Mouse (Mus musculus): ENCODE results near the gene Amigo2. TPM values are rescaled to one million over a fixed set of nuclear protein-coding genes. Genes with fewer than 3 reads are reported as not detected.
"Not testable (repeated sequence)": the region's sequence is repeated elsewhere in the genome, so short reads cannot be mapped to it uniquely, and the experiment has no call there.

The Amigo2 gene
- total RNA-seq, 2 experiments from 2014 or later, result 0.97 to 1.8 TPM

GRCm38 (mm10) chr15:97229494-97230077 is 17.5 kb downstream of the Amigo2 start:
- intact Hi-C loops (cut with DNase I), result no loop called here
- DNase-seq, result no peak

- intact Hi-C loops (cut with DNase I), result no loop called here
- DNase-seq, result no peak
Measured at GRCm38 (mm10) chr15:97224003-97224402, 23.1 kb downstream of the Amigo2 start.

GRCm38 (mm10) chr15:97223431-97223830 is 23.7 kb downstream of the Amigo2 start:
- DNase-seq, result no peak
- intact Hi-C loops (cut with DNase I), result no loop called here

- intact Hi-C loops (cut with DNase I), result no loop called here
- no peak for DNase-seq
Measured at GRCm38 (mm10) chr15:97216843-97217242, 30.2 kb downstream of the Amigo2 start.

GRCm38 (mm10) chr15:97212501-97213477 is 34.3 kb downstream of the Amigo2 start:
- DNase-seq, result no peak
- intact Hi-C loops (cut with DNase I), result no loop called here

- intact Hi-C loops (cut with DNase I); DNase-seq: not testable (repeated sequence)
Measured at GRCm38 (mm10) chr15:97209754-97210153, 37.3 kb downstream of the Amigo2 start.

DNA sequence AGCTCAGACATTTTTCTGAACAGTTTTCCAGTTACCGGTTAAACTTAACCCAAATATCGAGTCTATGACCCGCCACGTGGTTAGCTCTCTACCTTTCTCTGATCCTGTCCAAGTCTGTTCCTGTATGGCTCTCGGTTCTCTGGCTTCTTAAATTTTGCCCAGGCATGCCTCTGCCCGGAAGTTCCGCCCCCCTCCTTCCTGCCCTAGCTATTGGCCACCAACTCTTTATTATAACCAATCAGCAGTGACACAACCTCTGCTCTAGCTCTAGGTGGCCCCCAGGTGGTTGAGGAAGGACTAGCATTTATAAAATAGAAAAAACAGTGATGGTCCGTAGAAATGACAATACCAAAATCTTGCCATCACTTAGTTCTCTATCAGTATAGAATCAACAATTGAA is 40.6 kb downstream of the Amigo2 start:
- intact Hi-C loops (cut with DNase I), result no loop called here
- DNase-seq, result no peak

GRCm38 (mm10) chr15:97205776-97206175 is 41.3 kb downstream of the Amigo2 start:
- intact Hi-C loops (cut with DNase I), result no loop called here
- DNase-seq, result no peak

- intact Hi-C loops (cut with DNase I), result no loop called here
- DNase-seq, result no peak
Measured at GRCm38 (mm10) chr15:97204889-97205288, 42.2 kb downstream of the Amigo2 start.

- intact Hi-C loops (cut with DNase I), result loop anchor here (2.0 to 5.0 kb wide), 3 partner anchors 38 to 466 kb away; no protein-coding TSS in a partner anchor
- DNase-seq, result no peak
Measured at GRCm38 (mm10) chr15:97196644-97197043, 50.4 kb downstream of the Amigo2 start.

- intact Hi-C loops (cut with DNase I), result loop anchor here (2.0 to 5.0 kb wide), 3 partner anchors 39 to 467 kb away; no protein-coding TSS in a partner anchor
- no peak for DNase-seq
Measured at GRCm38 (mm10) chr15:97195628-97196027, 51.5 kb downstream of the Amigo2 start.

Other genes starting within 250 kb of the Amigo2 start
- 100 to 1,000 TPM; 156 to 217 TPM for gene Slc38a4, start 191.3 kb downstream of the Amigo2 start, total RNA-seq (2021)
- gene Pced1b, start 180 bp downstream of the Amigo2 start, total RNA-seq (2021), result 1 to 10 TPM; 1.1 to 1.4 TPM

Measured in gastrocnemius, postnatal 36 days (tissue).